Mouse (Mus musculus) liver, adult 2 months (tissue): ENCODE measurements at regions not wholly inside any gene's neighbourhood (a gene's known extent, or its start where the extent isn't known, plus 50 kb on each side); places are given as distances from the start of the nearest gene placed in this dataset.

Source experiments
- CTCF ChIP-seq: fragments of 200-500 bp; IDR thresholded peaks from 2 replicates; pipeline ENCODE4 v1.5.1; 2011; ENCODE audit warnings: low read depth, low read length, control low read depth
- POLR2A ChIP-seq: fragments of 200-500 bp; IDR thresholded peaks from 2 replicates; pipeline ENCODE4 v1.6.1; 2011; ENCODE audit warnings: low read length, control low read depth; ENCODE audit not compliant: insufficient read depth; ENCODE audit errors: extremely low read depth

GRCm38 (mm10) chr11:20890479-20890878 lies 59.6 kb upstream of the Lgalsl start:
- TF ChIP-seq CTCF (peak; percentile 75), POLR2A (no peak)
